Mouse (Mus musculus): ENCODE data around the gene Ankub1. TPM values are rescaled to one million over a fixed set of nuclear protein-coding genes. Genes with fewer than 3 reads are reported as not detected.

Ankub1 gene
- total and polyA plus RNA-seq, 3 experiments, result 0.05 TPM; not detected in 2

- ATAC-seq (ENCODE audit: extremely low read depth, insufficient number of reproducible peaks, low FRiP score, poor library complexity, severe bottlenecking) (no peak), DNase-seq (ENCODE audit: low spot score) (no peak)
- Histone ChIP-seq H3K9me3 (replicated peaks) (no peaks in the 10 kb centered on the region), H3K27me3 (ENCODE audit: insufficient read depth, low read length) (no peaks in the 10 kb centered on the region), H3K4me3 (ENCODE audit: low read depth, low read length) (no peak overlapping the region), H3K4me1 (ENCODE audit: insufficient read depth, low read depth, low read length) (no peaks in the 10 kb centered on the region), H3K36me3 (replicated peaks) (no peaks in the 10 kb centered on the region)
- no peak for TF ChIP-seq TAL1 (conservative IDR thresholded peaks at IDR 0.05; ENCODE audit: low read depth, low read length)
- no peak for TF ChIP-seq POLR2AphosphoS5 (IDR thresholded peaks at IDR 0.05; ENCODE audit: insufficient replicate concordance, low read depth, low read length)
- TF ChIP-seq GATA2 (IDR thresholded peaks at IDR 0.05; ENCODE audit: borderline replicate concordance, low read depth, low read length), result no peak
- TF ChIP-seq GATA1 (IDR thresholded peaks at IDR 0.05; ENCODE audit: borderline replicate concordance, low read length), result no peak
- TF ChIP-seq CTCF (IDR thresholded peaks at IDR 0.05; ENCODE audit: low read depth, low read length), result no peak
Observed at GRCm38 (mm10) chr3:57714151-57714550, 21.6 kb upstream of the Ankub1 start.

- Histone ChIP-seq H3K27me3 (ENCODE audit: insufficient read depth, low read length) (no peaks in the 10 kb centered on the region), H3K4me1 (ENCODE audit: insufficient read depth, low read depth, low read length) (no peaks in the 10 kb centered on the region), H3K9me3 (replicated peaks) (no peaks in the 10 kb centered on the region), H3K36me3 (replicated peaks) (no peaks in the 10 kb centered on the region), H3K4me3 (ENCODE audit: low read depth, low read length) (no peak overlapping the region)
- TF ChIP-seq GATA2 (IDR thresholded peaks at IDR 0.05; ENCODE audit: borderline replicate concordance, low read depth, low read length) (no peak), POLR2AphosphoS5 (IDR thresholded peaks at IDR 0.05; ENCODE audit: insufficient replicate concordance, low read depth, low read length) (no peak), GATA1 (IDR thresholded peaks at IDR 0.05; ENCODE audit: borderline replicate concordance, low read length) (no peak), CTCF (IDR thresholded peaks at IDR 0.05; ENCODE audit: low read depth, low read length) (no peak), TAL1 (conservative IDR thresholded peaks at IDR 0.05; ENCODE audit: low read depth, low read length) (no peak)
- DNase-seq (ENCODE audit: low spot score) (no peak), ATAC-seq (ENCODE audit: extremely low read depth, insufficient number of reproducible peaks, low FRiP score, poor library complexity, severe bottlenecking) (no peak)
Observed at GRCm38 (mm10) chr3:57696779-57697178, 4.2 kb upstream of the Ankub1 start.

- Histone ChIP-seq H3K9me3 (replicated peaks) (no peaks in the 10 kb centered on the region), H3K4me3 (ENCODE audit: low read depth, low read length) (no peak overlapping the region), H3K36me3 (replicated peaks) (no peaks in the 10 kb centered on the region), H3K27me3 (ENCODE audit: insufficient read depth, low read length) (no peaks in the 10 kb centered on the region), H3K4me1 (ENCODE audit: insufficient read depth, low read depth, low read length) (no peaks in the 10 kb centered on the region)
- ATAC-seq (ENCODE audit: extremely low read depth, insufficient number of reproducible peaks, low FRiP score, poor library complexity, severe bottlenecking) (no peak), DNase-seq (ENCODE audit: low spot score) (no peak)
- TF ChIP-seq CTCF (IDR thresholded peaks at IDR 0.05; ENCODE audit: low read depth, low read length) (no peak), TAL1 (conservative IDR thresholded peaks at IDR 0.05; ENCODE audit: low read depth, low read length) (no peak), GATA2 (IDR thresholded peaks at IDR 0.05; ENCODE audit: borderline replicate concordance, low read depth, low read length) (no peak), POLR2AphosphoS5 (IDR thresholded peaks at IDR 0.05; ENCODE audit: insufficient replicate concordance, low read depth, low read length) (no peak), GATA1 (IDR thresholded peaks at IDR 0.05; ENCODE audit: borderline replicate concordance, low read length) (no peak)
Observed at GRCm38 (mm10) chr3:57696249-57696648, 3.6 kb upstream of the Ankub1 start.

- no peaks in the 10 kb centered on the region for H3K9me3 ChIP-seq (replicated peaks)
- ATAC-seq (ENCODE audit: extremely low read depth, insufficient number of reproducible peaks, low FRiP score, poor library complexity, severe bottlenecking) (no peak), DNase-seq (ENCODE audit: low spot score) (no peak)
- no peak for TF ChIP-seq CTCF (IDR thresholded peaks at IDR 0.05; ENCODE audit: low read depth, low read length)
- TF ChIP-seq GATA2 (IDR thresholded peaks at IDR 0.05; ENCODE audit: borderline replicate concordance, low read depth, low read length), result no peak
- TF ChIP-seq GATA1 (IDR thresholded peaks at IDR 0.05; ENCODE audit: borderline replicate concordance, low read length), result no peak
- TF ChIP-seq TAL1 (conservative IDR thresholded peaks at IDR 0.05; ENCODE audit: low read depth, low read length), result no peak
- no peak for TF ChIP-seq POLR2AphosphoS5 (IDR thresholded peaks at IDR 0.05; ENCODE audit: insufficient replicate concordance, low read depth, low read length)
- H3K27me3 ChIP-seq (ENCODE audit: insufficient read depth, low read length), result no peaks in the 10 kb centered on the region; the same call in 1 of the 2 replicates
- no peaks in the 10 kb centered on the region for H3K4me1 ChIP-seq (ENCODE audit: insufficient read depth, low read depth, low read length)
- no peak overlapping the region for H3K4me3 ChIP-seq (ENCODE audit: low read depth, low read length)
- H3K36me3 ChIP-seq (replicated peaks), result no peaks in the 10 kb centered on the region
Observed at GRCm38 (mm10) chr3:57691772-57692171, 827 bp downstream of the Ankub1 start.

GRCm38 (mm10) chr3:57677786-57678185, 14.8 kb downstream of the Ankub1 start:
- no peaks in the 10 kb centered on the region for H3K9me3 ChIP-seq (replicated peaks)
- no peaks in the 10 kb centered on the region for H3K36me3 ChIP-seq (replicated peaks)
- H3K27me3 ChIP-seq (ENCODE audit: insufficient read depth, low read length), result no peaks in the 10 kb centered on the region
- TF ChIP-seq CTCF (IDR thresholded peaks at IDR 0.05; ENCODE audit: low read depth, low read length), result no peak
- TF ChIP-seq POLR2AphosphoS5 (IDR thresholded peaks at IDR 0.05; ENCODE audit: insufficient replicate concordance, low read depth, low read length), result no peak
- no peak for TF ChIP-seq GATA2 (IDR thresholded peaks at IDR 0.05; ENCODE audit: borderline replicate concordance, low read depth, low read length)
- TF ChIP-seq GATA1 (IDR thresholded peaks at IDR 0.05; ENCODE audit: borderline replicate concordance, low read length), result no peak
- no peak for TF ChIP-seq TAL1 (conservative IDR thresholded peaks at IDR 0.05; ENCODE audit: low read depth, low read length)
- DNase-seq (ENCODE audit: low spot score) (no peak), ATAC-seq (ENCODE audit: extremely low read depth, insufficient number of reproducible peaks, low FRiP score, poor library complexity, severe bottlenecking) (no peak)
- no peaks in the 10 kb centered on the region for H3K4me1 ChIP-seq (ENCODE audit: insufficient read depth, low read depth, low read length)
- no peak overlapping the region for H3K4me3 ChIP-seq (ENCODE audit: low read depth, low read length)

GRCm38 (mm10) chr3:57674075-57674474, 18.5 kb downstream of the Ankub1 start:
- no peaks in the 10 kb centered on the region for H3K27me3 ChIP-seq (ENCODE audit: insufficient read depth, low read length)
- ATAC-seq (ENCODE audit: extremely low read depth, insufficient number of reproducible peaks, low FRiP score, poor library complexity, severe bottlenecking) (no peak), DNase-seq (ENCODE audit: low spot score) (no peak)
- H3K4me3 ChIP-seq (ENCODE audit: low read depth, low read length), result no peak overlapping the region
- H3K9me3 ChIP-seq (replicated peaks), result no peaks in the 10 kb centered on the region
- no peaks in the 10 kb centered on the region for H3K36me3 ChIP-seq (replicated peaks)
- TF ChIP-seq TAL1 (conservative IDR thresholded peaks at IDR 0.05; ENCODE audit: low read depth, low read length) (no peak), GATA2 (IDR thresholded peaks at IDR 0.05; ENCODE audit: borderline replicate concordance, low read depth, low read length) (no peak)
- no peaks in the 10 kb centered on the region for H3K4me1 ChIP-seq (ENCODE audit: insufficient read depth, low read depth, low read length)

GRCm38 (mm10) chr3:57673586-57673985, 19.0 kb downstream of the Ankub1 start:
- Histone ChIP-seq H3K4me3 (ENCODE audit: low read depth, low read length) (no peak overlapping the region), H3K9me3 (replicated peaks) (no peaks in the 10 kb centered on the region), H3K36me3 (replicated peaks) (no peaks in the 10 kb centered on the region), H3K4me1 (ENCODE audit: insufficient read depth, low read depth, low read length) (no peaks in the 10 kb centered on the region), H3K27me3 (ENCODE audit: insufficient read depth, low read length) (no peaks in the 10 kb centered on the region)
- no peak for ATAC-seq (ENCODE audit: extremely low read depth, insufficient number of reproducible peaks, low FRiP score, poor library complexity, severe bottlenecking)
- DNase-seq (ENCODE audit: low spot score), result no peak
- TF ChIP-seq GATA1 (IDR thresholded peaks at IDR 0.05; ENCODE audit: borderline replicate concordance, low read length) (no peak), GATA2 (IDR thresholded peaks at IDR 0.05; ENCODE audit: borderline replicate concordance, low read depth, low read length) (no peak), TAL1 (conservative IDR thresholded peaks at IDR 0.05; ENCODE audit: low read depth, low read length) (no peak), POLR2AphosphoS5 (IDR thresholded peaks at IDR 0.05; ENCODE audit: insufficient replicate concordance, low read depth, low read length) (no peak), CTCF (IDR thresholded peaks at IDR 0.05; ENCODE audit: low read depth, low read length) (no peak)
